Mouse (Mus musculus): ENCODE measurements around the gene Papola.

Papola gene

GRCm38 (mm10) chr12:105784196-105784999 is at the start of gene Papola:
TSS of gene Papola (plus strand) at chr12:105784694.
- peak; percentile 91 for DNase-seq (ENCODE audit: low spot score)

GRCm38 (mm10) chr12:105735226-105735888 is 49.1 kb upstream of the Papola start:
- DNase-seq (ENCODE audit: low spot score) = no peak

GRCm38 (mm10) chr12:105735889-105736251 is 48.6 kb upstream of the Papola start:
- no peak for DNase-seq (ENCODE audit: low spot score)

GRCm38 (mm10) chr12:105738316-105739096 is 46.0 kb upstream of the Papola start:
- no peak for DNase-seq (ENCODE audit: low spot score)

- no peak for DNase-seq (ENCODE audit: low spot score)
Observed at GRCm38 (mm10) chr12:105739656-105740055, 44.8 kb upstream of the Papola start.

GRCm38 (mm10) chr12:105748114-105748513 is 36.4 kb upstream of the Papola start:
- no peak for DNase-seq (ENCODE audit: low spot score)

- DNase-seq (ENCODE audit: low spot score) = no peak
Observed at GRCm38 (mm10) chr12:105753813-105754212, 30.7 kb upstream of the Papola start.

- peak; percentile 80 for DNase-seq (ENCODE audit: low spot score)
Observed at GRCm38 (mm10) chr12:105757816-105758497, 26.5 kb upstream of the Papola start.

- no peak for DNase-seq (ENCODE audit: low spot score)
Observed at GRCm38 (mm10) chr12:105758911-105759310, 25.6 kb upstream of the Papola start.

GRCm38 (mm10) chr12:105759849-105760478 is 24.5 kb upstream of the Papola start:
- peak; percentile 36 for DNase-seq (ENCODE audit: low spot score)

GRCm38 (mm10) chr12:105761171-105761570 is 23.3 kb upstream of the Papola start:
- DNase-seq (ENCODE audit: low spot score) = no peak

- no peak for DNase-seq (ENCODE audit: low spot score)
Observed at GRCm38 (mm10) chr12:105761629-105762028, 22.9 kb upstream of the Papola start.

GRCm38 (mm10) chr12:105769700-105770099 is 14.8 kb upstream of the Papola start:
- no peak for DNase-seq (ENCODE audit: low spot score)

GRCm38 (mm10) chr12:105774871-105775270 is 9.6 kb upstream of the Papola start:
- DNase-seq (ENCODE audit: low spot score) = no peak

- no peak for DNase-seq (ENCODE audit: low spot score)
Observed at GRCm38 (mm10) chr12:105777651-105778050, 6.8 kb upstream of the Papola start.

- peak; percentile 69 for DNase-seq (ENCODE audit: low spot score)
Observed at GRCm38 (mm10) chr12:105785000-105785774, 693 bp downstream of the Papola start.

GRCm38 (mm10) chr12:105786113-105786512 is 1.6 kb downstream of the Papola start:
- no peak for DNase-seq (ENCODE audit: low spot score)

GRCm38 (mm10) chr12:105787626-105788025 is 3.1 kb downstream of the Papola start:
- DNase-seq (ENCODE audit: low spot score) = no peak

GRCm38 (mm10) chr12:105789885-105790284 is 5.4 kb downstream of the Papola start:
- DNase-seq (ENCODE audit: low spot score) = no peak

GRCm38 (mm10) chr12:105794896-105795295 is 10.4 kb downstream of the Papola start:
- no peak for DNase-seq (ENCODE audit: low spot score)

- no peak for DNase-seq (ENCODE audit: low spot score)
Observed at GRCm38 (mm10) chr12:105798001-105798400, 13.5 kb downstream of the Papola start.

All from embryo, embryonic 10.5 days (tissue).